Mouse (Mus musculus): ENCODE measurements around the gene Zfp768. TPM values are rescaled to one million over a fixed set of nuclear protein-coding genes. Genes with fewer than 3 reads are reported as not detected.

The Zfp768 gene
- polyA plus RNA-seq, 1 experiment from 2014 or later = 5.5 TPM

DNA sequence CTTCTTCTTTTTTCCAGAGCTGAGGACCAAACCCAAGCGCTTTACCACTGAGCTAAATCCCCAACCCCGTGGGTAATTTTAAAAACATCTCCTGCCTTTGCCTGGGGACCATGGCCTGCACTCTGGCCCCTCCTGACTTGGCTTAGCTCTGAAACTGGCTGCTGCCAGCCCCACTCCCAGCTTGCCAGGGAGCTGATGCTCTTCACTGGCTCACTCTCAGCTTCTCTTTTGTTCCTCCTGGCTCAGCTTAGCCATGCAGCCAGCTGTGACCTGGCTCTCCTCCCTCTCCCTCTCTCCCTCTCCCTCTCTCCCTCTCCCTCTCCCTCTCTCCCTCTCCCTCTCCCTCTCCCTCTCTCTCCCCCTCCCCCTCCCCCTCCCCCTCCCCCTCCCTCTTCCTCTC, 18.7 kb downstream of the Zfp768 start:
- Histone ChIP-seq H3K9me3 (ENCODE audit: control insufficient read depth, low read length) (no peaks in the 10 kb centered on the region), H3K4me1 (replicated peaks; ENCODE audit: control insufficient read depth, insufficient read depth, low read length) (no peaks in the 10 kb centered on the region), H3K4me2 (ENCODE audit: low read depth, low read length, severe bottlenecking) (no peak overlapping the region), H3K27ac (ENCODE audit: low read depth, low read length) (no peak overlapping the region), H3K36me3 (ENCODE audit: control insufficient read depth, insufficient read depth, low read length) (no peaks in the 10 kb centered on the region), H3K4me3 (ENCODE audit: low read depth, low read length) (no peak overlapping the region), H3K27me3 (ENCODE audit: control insufficient read depth, insufficient read depth, low read length) (no peaks in the 10 kb centered on the region), H3K9ac (ENCODE audit: low read length) (no peak overlapping the region)
- ATAC-seq (replicated peaks; ENCODE audit: low FRiP score) (no peak), DNase-seq (ENCODE audit: low spot score) (no peak)
- WGBS = 68% methylated on average over 2 of the region's 2 CpGs

DNA sequence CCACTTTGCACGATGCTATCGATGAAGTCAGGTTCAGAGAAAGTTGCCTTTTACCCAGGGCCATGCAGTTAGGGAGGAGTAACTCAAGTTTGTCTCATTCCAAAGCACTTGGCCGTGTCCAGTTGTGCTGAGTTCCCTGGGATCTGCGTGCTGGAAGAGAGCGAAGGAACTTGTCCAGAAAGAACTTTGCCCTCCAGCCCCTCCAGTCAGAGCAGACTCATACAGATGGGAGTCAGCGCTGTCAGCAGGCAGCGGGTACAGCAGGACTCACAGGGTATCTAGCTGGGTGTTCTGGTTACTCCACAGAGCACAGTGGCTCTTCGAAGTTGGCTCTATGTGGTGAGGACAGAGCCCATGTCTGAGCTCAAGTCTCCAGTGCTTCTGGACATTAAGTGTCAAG, 19.8 kb downstream of the Zfp768 start:
- no peaks in the 10 kb centered on the region for H3K27me3 ChIP-seq (ENCODE audit: control insufficient read depth, insufficient read depth, low read length)
- 87% methylated on average over 8 of the region's 8 CpGs for WGBS
- DNase-seq (ENCODE audit: low spot score) (no peak), ATAC-seq (replicated peaks; ENCODE audit: low FRiP score) (no peak)
- no peak overlapping the region for H3K4me3 ChIP-seq (ENCODE audit: low read depth, low read length)
- no peaks in the 10 kb centered on the region for H3K9me3 ChIP-seq (ENCODE audit: control insufficient read depth, low read length)
- no peak overlapping the region for H3K9ac ChIP-seq (ENCODE audit: low read length)
- H3K4me1 ChIP-seq (replicated peaks; ENCODE audit: control insufficient read depth, insufficient read depth, low read length) = no peaks in the 10 kb centered on the region
- H3K27ac ChIP-seq (ENCODE audit: low read depth, low read length) = no peak overlapping the region
- no peak overlapping the region for H3K4me2 ChIP-seq (ENCODE audit: low read depth, low read length, severe bottlenecking)
- H3K36me3 ChIP-seq (ENCODE audit: control insufficient read depth, insufficient read depth, low read length) = no peaks in the 10 kb centered on the region

GRCm38 (mm10) chr7:127324944-127325343, 20.4 kb downstream of the Zfp768 start:
- ATAC-seq (replicated peaks; ENCODE audit: low FRiP score) = no peak
- Histone ChIP-seq H3K4me3 (ENCODE audit: low read depth, low read length) (no peak overlapping the region), H3K27ac (ENCODE audit: low read depth, low read length) (no peak overlapping the region), H3K27me3 (ENCODE audit: control insufficient read depth, insufficient read depth, low read length) (no peaks in the 10 kb centered on the region), H3K9me3 (ENCODE audit: control insufficient read depth, low read length) (no peaks in the 10 kb centered on the region), H3K4me1 (replicated peaks; ENCODE audit: control insufficient read depth, insufficient read depth, low read length) (no peaks in the 10 kb centered on the region), H3K36me3 (ENCODE audit: control insufficient read depth, insufficient read depth, low read length) (no peaks in the 10 kb centered on the region), H3K9ac (ENCODE audit: low read length) (no peak overlapping the region), H3K4me2 (ENCODE audit: low read depth, low read length, severe bottlenecking) (no peak overlapping the region)
- no peak for DNase-seq (ENCODE audit: low spot score)
- 87% methylated on average over 7 of the region's 7 CpGs for WGBS

DNA sequence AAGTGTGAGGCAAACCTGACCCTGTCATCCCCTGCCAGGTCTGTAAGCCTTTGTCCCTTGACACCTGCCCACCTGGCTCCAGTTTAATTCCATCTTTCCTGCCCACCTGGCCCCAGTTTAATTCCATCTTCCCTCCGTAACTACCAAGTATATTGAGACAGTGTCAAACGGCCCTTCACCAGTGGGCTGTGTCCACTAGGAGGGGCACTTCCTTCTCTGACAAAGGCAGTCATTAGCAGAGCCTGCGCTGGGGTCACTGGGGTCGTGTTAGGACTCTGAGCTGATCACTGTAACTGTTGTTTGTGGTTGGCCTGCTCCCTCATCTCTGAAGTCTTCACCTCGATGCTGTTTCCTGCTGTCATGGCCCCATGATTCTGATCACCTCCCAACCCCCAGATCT, 23.3 kb downstream of the Zfp768 start:
- Histone ChIP-seq H3K9ac (ENCODE audit: low read length) (no peak overlapping the region), H3K4me1 (replicated peaks; ENCODE audit: control insufficient read depth, insufficient read depth, low read length) (no peaks in the 10 kb centered on the region), H3K27ac (ENCODE audit: low read depth, low read length) (no peak overlapping the region), H3K36me3 (ENCODE audit: control insufficient read depth, insufficient read depth, low read length) (no peaks in the 10 kb centered on the region), H3K4me2 (ENCODE audit: low read depth, low read length, severe bottlenecking) (no peak overlapping the region), H3K27me3 (ENCODE audit: control insufficient read depth, insufficient read depth, low read length) (no peaks in the 10 kb centered on the region), H3K9me3 (ENCODE audit: control insufficient read depth, low read length) (no peaks in the 10 kb centered on the region), H3K4me3 (ENCODE audit: low read depth, low read length) (no peak overlapping the region)
- WGBS = 41% methylated on average over 5 of the region's 5 CpGs
- DNase-seq (ENCODE audit: low spot score) = no peak
- no peak for ATAC-seq (replicated peaks; ENCODE audit: low FRiP score)

- no peak overlapping the region for H3K4me2 ChIP-seq (ENCODE audit: low read depth, low read length, severe bottlenecking)
- no peaks in the 10 kb centered on the region for H3K36me3 ChIP-seq (ENCODE audit: control insufficient read depth, insufficient read depth, low read length)
- no peak overlapping the region for H3K4me3 ChIP-seq (ENCODE audit: low read depth, low read length)
- ATAC-seq (replicated peaks; ENCODE audit: low FRiP score) (no peak), DNase-seq (ENCODE audit: low spot score) (no peak)
- no peak overlapping the region for H3K27ac ChIP-seq (ENCODE audit: low read depth, low read length)
- H3K27me3 ChIP-seq (ENCODE audit: control insufficient read depth, insufficient read depth, low read length) = no peaks in the 10 kb centered on the region
- no peak overlapping the region for H3K9ac ChIP-seq (ENCODE audit: low read length)
- no peaks in the 10 kb centered on the region for H3K9me3 ChIP-seq (ENCODE audit: control insufficient read depth, low read length)
- 77% methylated on average over 4 of the region's 4 CpGs for WGBS
- H3K4me1 ChIP-seq (replicated peaks; ENCODE audit: control insufficient read depth, insufficient read depth, low read length) = no peaks in the 10 kb centered on the region
Observed at GRCm38 (mm10) chr7:127321106-127321505, 24.3 kb downstream of the Zfp768 start.

DNA sequence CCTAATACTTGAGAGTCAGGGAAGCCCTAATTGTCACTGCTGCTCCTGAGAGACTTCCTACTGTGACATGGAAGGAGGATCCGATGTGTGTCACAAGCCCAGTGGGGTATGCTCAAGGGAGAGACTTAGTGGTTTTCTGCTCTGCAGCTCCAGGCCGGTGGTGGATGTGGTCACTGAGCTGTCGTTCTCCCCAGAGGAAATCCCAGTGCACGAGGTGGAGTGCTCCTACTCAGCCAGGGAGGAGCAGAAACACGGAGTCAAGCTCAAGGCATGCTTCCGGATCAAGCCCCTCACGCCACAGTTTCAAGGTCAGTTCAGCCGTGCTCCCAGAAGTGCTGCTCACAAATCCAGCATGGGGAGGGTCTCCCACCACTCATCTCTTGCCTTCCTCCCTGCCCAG, 31.5 kb downstream of the Zfp768 start:
- no peaks in the 10 kb centered on the region for H3K36me3 ChIP-seq (ENCODE audit: control insufficient read depth, insufficient read depth, low read length)
- no peaks in the 10 kb centered on the region for H3K9me3 ChIP-seq (ENCODE audit: control insufficient read depth, low read length)
- H3K4me2 ChIP-seq (ENCODE audit: low read depth, low read length, severe bottlenecking) = no peak overlapping the region
- H3K4me1 ChIP-seq (replicated peaks; ENCODE audit: control insufficient read depth, insufficient read depth, low read length) = no peaks in the 10 kb centered on the region
- no peak for DNase-seq (ENCODE audit: low spot score)
- no peak overlapping the region for H3K27ac ChIP-seq (ENCODE audit: low read depth, low read length)
- WGBS = 41% methylated on average over 8 of the region's 8 CpGs
- no peaks in the 10 kb centered on the region for H3K27me3 ChIP-seq (ENCODE audit: control insufficient read depth, insufficient read depth, low read length)
- ATAC-seq (replicated peaks; ENCODE audit: low FRiP score) = no peak
- H3K9ac ChIP-seq (ENCODE audit: low read length) = no peak overlapping the region
- no peak overlapping the region for H3K4me3 ChIP-seq (ENCODE audit: low read depth, low read length)

DNA sequence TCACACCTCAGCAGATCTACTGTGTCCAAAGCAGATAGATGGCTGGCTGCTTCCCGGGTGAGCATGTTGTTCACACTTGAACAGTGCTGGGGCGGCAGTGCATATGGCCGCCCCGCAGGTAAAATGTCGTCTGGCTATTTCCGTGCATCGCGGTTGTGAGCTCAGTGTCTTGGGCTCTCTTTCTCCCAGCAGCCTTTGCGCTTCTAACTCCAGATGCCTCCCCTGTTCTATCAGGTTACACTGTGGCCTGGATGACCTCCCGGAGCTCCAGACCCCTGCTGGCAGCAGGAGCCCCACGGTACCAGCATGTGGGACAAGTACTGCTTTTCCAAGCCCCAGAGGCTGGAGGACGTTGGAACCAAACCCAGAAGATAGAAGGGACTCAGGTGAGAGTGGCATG, 35.4 kb downstream of the Zfp768 start:
- H3K4me3 ChIP-seq (ENCODE audit: low read depth, low read length) = no peak overlapping the region
- H3K4me1 ChIP-seq (replicated peaks; ENCODE audit: control insufficient read depth, insufficient read depth, low read length) = no peaks in the 10 kb centered on the region
- DNase-seq (ENCODE audit: low spot score) (no peak), ATAC-seq (replicated peaks; ENCODE audit: low FRiP score) (no peak)
- H3K4me2 ChIP-seq (ENCODE audit: low read depth, low read length, severe bottlenecking) = no peak overlapping the region
- H3K27ac ChIP-seq (ENCODE audit: low read depth, low read length) = no peak overlapping the region
- WGBS = 75% methylated on average over 12 of the region's 12 CpGs
- no peaks in the 10 kb centered on the region for H3K27me3 ChIP-seq (ENCODE audit: control insufficient read depth, insufficient read depth, low read length)
- no peaks in the 10 kb centered on the region for H3K36me3 ChIP-seq (ENCODE audit: control insufficient read depth, insufficient read depth, low read length)
- H3K9ac ChIP-seq (ENCODE audit: low read length) = no peak overlapping the region
- no peaks in the 10 kb centered on the region for H3K9me3 ChIP-seq (ENCODE audit: control insufficient read depth, low read length)

GRCm38 (mm10) chr7:127308887-127309286, 36.5 kb downstream of the Zfp768 start:
- WGBS = 64% methylated on average over 4 of the region's 4 CpGs
- Histone ChIP-seq H3K4me3 (ENCODE audit: low read depth, low read length) (no peak overlapping the region), H3K27ac (ENCODE audit: low read depth, low read length) (no peak overlapping the region), H3K4me1 (replicated peaks; ENCODE audit: control insufficient read depth, insufficient read depth, low read length) (no peaks in the 10 kb centered on the region), H3K27me3 (ENCODE audit: control insufficient read depth, insufficient read depth, low read length) (no peaks in the 10 kb centered on the region), H3K9ac (ENCODE audit: low read length) (no peak overlapping the region), H3K4me2 (ENCODE audit: low read depth, low read length, severe bottlenecking) (no peak overlapping the region), H3K36me3 (ENCODE audit: control insufficient read depth, insufficient read depth, low read length) (no peaks in the 10 kb centered on the region), H3K9me3 (ENCODE audit: control insufficient read depth, low read length) (no peaks in the 10 kb centered on the region)
- ATAC-seq (replicated peaks; ENCODE audit: low FRiP score) = no peak
- peak; percentile 63 for DNase-seq (ENCODE audit: low spot score)

GRCm38 (mm10) chr7:127308431-127308830, 37.0 kb downstream of the Zfp768 start:
- ATAC-seq (replicated peaks; ENCODE audit: low FRiP score) = no peak
- no peak for DNase-seq (ENCODE audit: low spot score)
- no peaks in the 10 kb centered on the region for H3K36me3 ChIP-seq (ENCODE audit: control insufficient read depth, insufficient read depth, low read length)
- no peaks in the 10 kb centered on the region for H3K9me3 ChIP-seq (ENCODE audit: control insufficient read depth, low read length)
- H3K27me3 ChIP-seq (ENCODE audit: control insufficient read depth, insufficient read depth, low read length) = no peaks in the 10 kb centered on the region
- no peak overlapping the region for H3K9ac ChIP-seq (ENCODE audit: low read length)
- 78% methylated on average over 2 of the region's 2 CpGs for WGBS
- H3K4me1 ChIP-seq (replicated peaks; ENCODE audit: control insufficient read depth, insufficient read depth, low read length) = no peaks in the 10 kb centered on the region
- H3K27ac ChIP-seq (ENCODE audit: low read depth, low read length) = no peak overlapping the region
- H3K4me2 ChIP-seq (ENCODE audit: low read depth, low read length, severe bottlenecking) = no peak overlapping the region
- H3K4me3 ChIP-seq (ENCODE audit: low read depth, low read length) = no peak overlapping the region
